Mouse (Mus musculus): Measurements from ENCODE around the gene Fgfr3. TPM values are rescaled to one million over a fixed set of nuclear protein-coding genes. Genes with fewer than 3 reads are reported as not detected.

Gene Fgfr3
- total RNA-seq, 2 experiments from 2014 or later, result 2.1 to 3.8 TPM

- no peak for DNase-seq
Observed at GRCm38 (mm10) chr5:33697947-33698512, 23.4 kb upstream of the Fgfr3 start.

GRCm38 (mm10) chr5:33698669-33699068 is 22.8 kb upstream of the Fgfr3 start:
- DNase-seq, result no peak

- DNase-seq, result no peak
Observed at GRCm38 (mm10) chr5:33700010-33700409, 21.5 kb upstream of the Fgfr3 start.

- no peak for DNase-seq
Observed at GRCm38 (mm10) chr5:33701832-33702231, 19.6 kb upstream of the Fgfr3 start.

- DNase-seq, result no peak
Observed at GRCm38 (mm10) chr5:33703999-33704398, 17.5 kb upstream of the Fgfr3 start.

GRCm38 (mm10) chr5:33704945-33705611 is 16.4 kb upstream of the Fgfr3 start:
- no peak for DNase-seq

- no peak for DNase-seq
Observed at GRCm38 (mm10) chr5:33705612-33706349, 15.7 kb upstream of the Fgfr3 start.

- DNase-seq, result no peak
Observed at GRCm38 (mm10) chr5:33706350-33706629, 15.2 kb upstream of the Fgfr3 start.

GRCm38 (mm10) chr5:33707163-33707562 is 14.3 kb upstream of the Fgfr3 start:
- no peak for DNase-seq

GRCm38 (mm10) chr5:33709037-33709436 is 12.4 kb upstream of the Fgfr3 start:
- DNase-seq, result no peak

GRCm38 (mm10) chr5:33712550-33712949 is 8.9 kb upstream of the Fgfr3 start:
- no peak for DNase-seq

GRCm38 (mm10) chr5:33715182-33715581 is 6.3 kb upstream of the Fgfr3 start:
- DNase-seq, result no peak

GRCm38 (mm10) chr5:33716467-33716866 is 5.0 kb upstream of the Fgfr3 start:
- no peak for DNase-seq

GRCm38 (mm10) chr5:33718460-33718859 is 3.0 kb upstream of the Fgfr3 start:
- DNase-seq, result no peak

- no peak for DNase-seq
Observed at GRCm38 (mm10) chr5:33720852-33721490, 503 bp upstream of the Fgfr3 start.

GRCm38 (mm10) chr5:33722266-33723018 is 968 bp downstream of the Fgfr3 start:
- no peak for DNase-seq

GRCm38 (mm10) chr5:33723019-33723640 is 1.7 kb downstream of the Fgfr3 start:
- no peak for DNase-seq

GRCm38 (mm10) chr5:33723641-33724465 is 2.4 kb downstream of the Fgfr3 start:
- no peak for DNase-seq

GRCm38 (mm10) chr5:33726081-33726647 is 4.7 kb downstream of the Fgfr3 start:
- no peak for DNase-seq

- no peak for DNase-seq
Observed at GRCm38 (mm10) chr5:33726891-33727290, 5.4 kb downstream of the Fgfr3 start.

GRCm38 (mm10) chr5:33728841-33729240 is 7.4 kb downstream of the Fgfr3 start:
- no peak for DNase-seq

All from gastrocnemius, postnatal 25 days (tissue).